Mouse (Mus musculus): ENCODE measurements around the gene Sfpq.
"Not testable (repeated sequence)": the region's sequence is repeated elsewhere in the genome, so short reads cannot be mapped to it uniquely, and the experiment has no call there.

Sfpq gene

DNA sequence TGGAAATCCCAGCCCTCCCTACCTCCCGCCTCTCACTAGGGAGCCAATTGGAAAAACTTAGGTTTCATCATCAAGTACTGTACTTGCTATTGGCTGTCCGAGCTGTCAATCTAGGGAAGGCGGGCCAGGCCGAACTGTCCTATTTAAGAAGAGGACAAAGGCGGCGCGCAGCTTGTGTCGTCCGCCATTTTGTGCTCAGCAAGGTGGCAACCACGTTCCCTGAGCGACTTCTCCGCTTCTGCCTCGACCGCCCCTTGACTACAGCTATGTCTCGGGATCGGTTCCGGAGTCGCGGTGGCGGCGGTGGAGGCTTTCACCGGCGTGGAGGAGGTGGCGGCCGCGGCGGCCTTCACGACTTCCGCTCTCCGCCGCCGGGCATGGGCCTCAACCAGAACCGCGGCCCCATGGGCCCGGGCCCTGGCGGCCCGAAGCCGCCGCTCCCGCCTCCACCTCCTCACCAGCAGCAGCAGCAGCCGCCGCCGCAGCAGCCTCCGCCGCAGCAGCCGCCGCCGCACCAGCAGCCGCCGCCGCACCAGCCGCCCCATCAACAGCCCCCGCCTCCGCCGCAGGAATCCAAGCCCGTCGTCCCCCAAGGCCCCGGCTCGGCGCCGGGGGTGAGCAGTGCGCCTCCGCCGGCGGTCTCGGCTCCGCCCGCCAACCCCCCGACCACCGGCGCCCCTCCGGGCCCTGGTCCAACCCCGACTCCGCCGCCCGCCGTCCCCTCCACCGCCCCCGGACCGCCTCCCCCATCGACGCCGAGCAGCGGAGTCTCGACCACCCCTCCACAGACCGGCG, at the start of gene Sfpq:
TSS of gene Sfpq (plus strand) at position 174 of the 795 bp plus-strand sequence.
- DNase-seq: peak; percentile 99

DNA sequence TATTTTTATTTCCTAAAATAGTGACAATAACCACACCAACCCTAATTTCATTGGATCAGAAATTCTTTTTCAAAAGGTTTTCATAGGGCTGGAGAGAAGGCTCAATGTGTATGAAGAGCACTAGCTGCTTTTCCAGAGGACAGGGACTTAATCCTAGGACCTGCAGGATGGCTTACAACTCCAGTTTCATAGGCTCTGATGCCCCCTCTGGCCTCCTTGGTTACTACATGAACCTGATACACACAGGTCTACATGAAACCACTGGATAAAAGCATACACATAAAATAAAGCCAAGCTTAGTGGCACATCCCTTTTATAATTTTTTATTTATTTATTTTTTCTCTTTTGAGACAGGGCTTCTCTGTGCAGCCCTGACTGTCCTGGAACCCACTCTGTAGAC, 43.7 kb upstream of the Sfpq start:
- peak; percentile 9 for DNase-seq

GRCm38 (mm10) chr4:126978706-126979105, 42.4 kb upstream of the Sfpq start:
- no peak for DNase-seq

- no peak for DNase-seq
Measured at GRCm38 (mm10) chr4:126983321-126983720, 37.8 kb upstream of the Sfpq start.

DNA sequence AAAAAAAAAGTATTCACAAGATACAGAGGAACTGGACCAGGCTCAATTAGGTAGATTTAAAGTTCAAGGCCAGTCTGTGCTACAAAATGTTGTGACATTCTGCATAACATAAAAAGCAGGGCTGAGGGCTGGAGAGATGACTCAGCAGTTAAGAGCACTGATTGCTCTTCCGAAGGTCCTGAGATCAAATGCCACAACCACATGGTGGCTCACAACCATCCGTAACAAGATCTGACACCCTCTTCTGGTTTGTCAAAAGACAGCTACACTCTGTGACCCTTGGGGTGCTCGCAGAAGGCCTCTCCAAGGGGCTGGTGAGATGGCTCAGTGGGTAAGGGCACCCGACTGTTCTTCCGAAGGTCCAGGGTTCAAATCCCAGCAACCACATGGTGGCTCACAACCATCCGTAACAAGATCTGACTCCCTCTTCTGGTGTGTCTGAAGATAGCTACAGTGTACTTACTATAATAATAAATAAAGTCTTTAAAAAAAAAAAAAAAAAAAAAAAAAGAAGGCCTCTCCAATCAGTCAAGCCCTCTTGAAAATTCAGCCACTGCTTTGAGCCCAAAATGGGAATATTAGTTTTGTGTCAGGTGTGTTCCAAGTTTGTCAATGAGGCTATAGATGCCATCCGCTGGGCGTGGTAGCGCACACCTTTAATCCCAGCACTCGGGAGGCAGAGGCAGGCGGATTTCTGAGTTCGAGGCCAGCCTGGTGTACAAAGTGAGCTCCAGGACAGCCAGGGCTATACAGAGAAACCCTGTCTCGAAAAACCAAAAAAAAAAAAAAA, 37.2 kb upstream of the Sfpq start:
- DNase-seq: not testable (repeated sequence)

- DNase-seq: no peak
Measured at GRCm38 (mm10) chr4:126986768-126987167, 34.4 kb upstream of the Sfpq start.

- DNase-seq: no peak
Measured at GRCm38 (mm10) chr4:126988503-126988902, 32.6 kb upstream of the Sfpq start.

GRCm38 (mm10) chr4:126990553-126990952, 30.6 kb upstream of the Sfpq start:
- DNase-seq: no peak

- no peak for DNase-seq
Measured at GRCm38 (mm10) chr4:126992356-126992755, 28.8 kb upstream of the Sfpq start.

- not testable (repeated sequence) for DNase-seq
Measured at GRCm38 (mm10) chr4:126999372-126999771, 21.8 kb upstream of the Sfpq start.

GRCm38 (mm10) chr4:127000601-127001105, 20.5 kb upstream of the Sfpq start:
- no peak for DNase-seq

- no peak for DNase-seq
Measured at GRCm38 (mm10) chr4:127004384-127004783, 16.7 kb upstream of the Sfpq start.

DNA sequence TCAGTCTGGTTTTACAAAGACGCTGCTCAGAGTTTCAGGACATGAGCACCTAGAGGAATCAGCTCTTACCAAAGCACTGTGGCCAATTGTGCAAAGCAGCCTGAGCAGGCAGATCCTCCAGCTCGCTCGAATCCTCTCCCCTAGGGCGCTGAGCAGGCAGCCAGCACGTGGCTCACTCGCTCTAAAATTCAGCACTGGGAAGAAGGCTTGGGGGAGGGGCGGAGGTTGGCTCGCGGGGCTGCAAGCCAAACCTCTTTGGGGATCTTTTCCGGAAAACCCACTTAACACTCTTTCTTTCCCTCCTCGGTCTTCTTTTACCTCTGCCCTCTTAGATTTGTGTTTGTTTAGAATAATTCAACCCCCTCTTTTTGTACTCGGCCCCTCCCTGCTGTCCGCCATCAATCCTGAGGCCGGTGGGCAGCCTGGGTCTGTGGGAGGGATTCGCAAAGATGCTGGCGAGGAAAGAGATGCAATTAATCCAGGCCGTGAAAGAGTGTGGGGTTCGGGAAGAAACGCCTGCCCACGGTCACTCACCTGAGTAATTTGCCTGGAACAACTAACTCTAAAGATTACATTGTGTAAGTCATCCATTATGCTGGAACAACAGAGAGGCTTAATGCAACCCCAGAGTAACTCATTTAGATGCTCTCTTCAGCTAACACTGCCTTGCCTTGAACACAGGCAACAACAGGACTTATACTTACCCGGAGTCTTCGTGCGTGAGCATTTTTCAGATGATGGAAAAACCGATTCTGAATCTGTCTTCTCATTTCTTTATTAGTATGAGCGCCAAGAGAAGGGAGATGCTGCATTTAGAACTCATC, 15.8 kb upstream of the Sfpq start:
- DNase-seq: no peak

GRCm38 (mm10) chr4:127015294-127015993, 5.7 kb upstream of the Sfpq start:
- DNase-seq: peak; percentile 79

GRCm38 (mm10) chr4:127016366-127016765, 4.8 kb upstream of the Sfpq start:
- no peak for DNase-seq

- DNase-seq: no peak
Measured at GRCm38 (mm10) chr4:127020411-127021150, 543 bp upstream of the Sfpq start.

DNA sequence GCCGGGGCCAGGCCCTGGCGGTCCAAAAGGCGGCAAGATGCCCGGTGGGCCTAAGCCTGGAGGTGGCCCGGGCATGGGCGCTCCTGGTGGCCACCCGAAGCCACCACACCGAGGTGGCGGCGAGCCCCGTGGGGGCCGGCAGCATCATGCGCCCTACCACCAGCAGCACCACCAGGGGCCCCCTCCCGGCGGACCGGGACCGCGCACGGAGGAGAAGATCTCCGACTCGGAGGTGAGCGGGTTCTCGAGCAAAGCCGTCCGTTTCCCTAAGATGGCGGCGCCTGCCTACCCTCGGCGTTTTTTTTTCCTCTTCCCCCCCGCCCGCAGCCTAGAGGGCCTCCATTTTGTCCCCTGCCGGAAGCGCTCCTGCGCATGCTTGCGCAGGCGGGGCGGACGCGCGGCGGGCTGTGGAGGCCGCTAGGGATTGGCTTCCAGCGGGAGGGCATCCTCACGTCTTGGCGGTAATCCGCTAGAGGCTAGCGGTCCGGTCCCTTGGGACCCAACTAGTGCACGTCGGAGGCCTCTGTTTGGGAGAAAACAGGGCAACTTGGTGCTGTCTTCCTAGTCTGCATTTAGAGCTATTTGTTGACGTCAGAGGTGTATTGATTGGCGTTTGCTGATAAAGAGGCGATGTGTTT, 984 bp downstream of the Sfpq start:
- peak; percentile 80 for DNase-seq

- no peak for DNase-seq
Measured at GRCm38 (mm10) chr4:127023201-127023600, 2.1 kb downstream of the Sfpq start.

DNA sequence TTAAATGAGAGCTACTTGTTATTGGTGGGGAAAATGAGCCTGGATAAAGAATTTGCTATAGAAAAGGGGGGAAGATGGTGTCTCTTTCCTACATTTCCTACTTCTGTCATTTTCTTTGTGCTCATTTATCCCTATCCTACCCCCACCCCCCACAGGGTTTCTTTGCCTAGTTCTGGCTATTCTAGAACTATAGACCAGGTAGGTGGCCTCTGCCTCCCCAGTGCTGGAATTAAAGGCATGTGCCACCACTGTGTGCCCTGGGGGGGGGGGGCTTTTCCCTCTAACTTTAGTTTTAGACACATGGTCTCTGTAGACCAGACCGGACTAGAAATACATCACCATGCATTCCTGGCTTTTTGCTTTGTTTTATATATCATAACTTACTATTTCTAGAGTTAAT, 3.1 kb downstream of the Sfpq start:
- DNase-seq: no peak

DNA sequence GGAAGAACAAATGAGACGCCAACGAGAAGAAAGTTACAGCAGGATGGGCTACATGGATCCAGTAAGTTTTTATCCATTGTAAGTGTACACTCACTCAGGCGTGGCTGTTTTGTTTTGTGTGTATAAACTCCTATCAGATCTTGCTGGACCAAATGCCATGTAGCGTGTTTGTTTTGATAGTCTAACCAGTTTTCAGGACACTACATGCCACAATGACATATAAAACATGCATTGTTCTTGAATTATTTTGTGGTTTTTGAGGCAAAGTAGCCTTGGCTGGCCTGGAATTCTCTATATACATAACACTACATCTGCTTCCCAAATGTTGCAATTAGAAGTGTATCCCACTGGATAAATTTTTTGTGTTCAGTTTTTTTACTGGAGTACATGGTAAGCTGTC, 5.7 kb downstream of the Sfpq start:
- no peak for DNase-seq

Data from cerebellum, adult 11 months (tissue).